Mouse (Mus musculus): Measurements from ENCODE around the gene Fam131a. TPM values are rescaled to one million over a fixed set of nuclear protein-coding genes. Genes with fewer than 3 reads are reported as not detected.

Gene Fam131a
- polyA plus RNA-seq, 1 experiment from 2014 or later: 11.8 TPM

DNA sequence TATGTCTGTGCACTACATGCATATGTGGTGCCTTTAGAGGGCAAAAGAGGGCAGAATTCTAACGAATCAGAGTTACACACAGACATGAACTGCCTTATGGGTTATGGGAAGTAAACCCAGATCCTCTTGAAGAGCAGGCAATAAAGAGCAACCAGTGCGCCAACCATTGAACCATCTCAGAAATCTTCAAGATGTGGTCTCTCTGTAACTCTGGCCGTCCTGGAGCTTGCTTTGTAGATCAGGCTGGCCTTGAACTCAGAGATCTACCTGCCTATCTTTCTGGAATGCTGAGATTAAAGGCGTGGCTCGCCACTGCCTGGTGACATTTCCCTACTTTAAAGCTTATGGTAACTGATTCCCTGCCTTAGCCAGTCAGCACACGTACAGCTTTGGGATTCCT, 21.2 kb upstream of the Fam131a start:
- 28% methylated on average over 6 of the region's 6 CpGs for WGBS
- Histone ChIP-seq H3K4me3 (ENCODE audit: low read depth, low read length) (peak overlapping the region; percentile 98; the same call in 1 of the 2 replicates), H3K27ac (ENCODE audit: low read depth, low read length) (no peak overlapping the region), H3K36me3 (ENCODE audit: control insufficient read depth, insufficient read depth, low read length) (peaks cover 2% of the 10 kb centered on the region; the same call in 1 of the 2 replicates), H3K9me3 (ENCODE audit: control insufficient read depth, low read length) (no peaks in the 10 kb centered on the region), H3K4me1 (replicated peaks; ENCODE audit: control insufficient read depth, insufficient read depth, low read length) (peaks cover 4% of the 10 kb centered on the region), H3K27me3 (ENCODE audit: control insufficient read depth, insufficient read depth, low read length) (no peaks in the 10 kb centered on the region), H3K9ac (ENCODE audit: low read depth, low read length) (no peak overlapping the region), H3K4me2 (replicated peaks; ENCODE audit: low read depth, low read length) (peak overlapping the region; percentile 92; the same call in 1 of the 2 replicates)
- DNase-seq (ENCODE audit: low spot score) (no peak), ATAC-seq (ENCODE audit: low FRiP score) (no peak)

DNA sequence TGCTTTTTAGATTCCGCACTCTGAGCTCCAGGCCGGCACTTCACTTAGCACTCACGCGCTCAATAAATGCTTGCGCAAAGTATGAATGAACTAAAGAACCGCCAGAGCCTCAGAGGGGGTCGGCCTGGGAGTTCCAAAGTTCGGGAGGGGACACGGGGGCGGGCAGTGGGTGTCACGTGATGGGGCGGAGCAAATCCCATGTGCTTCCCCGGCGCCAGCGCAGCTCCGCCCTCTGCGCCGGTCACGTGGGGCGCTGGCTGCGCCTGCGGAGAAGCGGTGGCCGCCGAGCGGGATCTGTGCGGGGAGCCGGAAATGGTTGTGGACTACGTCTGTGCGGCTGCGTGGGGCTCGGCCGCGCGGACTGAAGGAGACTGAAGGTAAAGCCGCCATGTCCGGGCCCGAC, 20.5 kb upstream of the Fam131a start:
- ATAC-seq (ENCODE audit: low FRiP score): peak; percentile 96
- peak overlapping the region; percentile 83 for H3K27ac ChIP-seq (ENCODE audit: low read depth, low read length)
- WGBS: under 1% methylated on average over 35 of the region's 38 CpGs

DNA sequence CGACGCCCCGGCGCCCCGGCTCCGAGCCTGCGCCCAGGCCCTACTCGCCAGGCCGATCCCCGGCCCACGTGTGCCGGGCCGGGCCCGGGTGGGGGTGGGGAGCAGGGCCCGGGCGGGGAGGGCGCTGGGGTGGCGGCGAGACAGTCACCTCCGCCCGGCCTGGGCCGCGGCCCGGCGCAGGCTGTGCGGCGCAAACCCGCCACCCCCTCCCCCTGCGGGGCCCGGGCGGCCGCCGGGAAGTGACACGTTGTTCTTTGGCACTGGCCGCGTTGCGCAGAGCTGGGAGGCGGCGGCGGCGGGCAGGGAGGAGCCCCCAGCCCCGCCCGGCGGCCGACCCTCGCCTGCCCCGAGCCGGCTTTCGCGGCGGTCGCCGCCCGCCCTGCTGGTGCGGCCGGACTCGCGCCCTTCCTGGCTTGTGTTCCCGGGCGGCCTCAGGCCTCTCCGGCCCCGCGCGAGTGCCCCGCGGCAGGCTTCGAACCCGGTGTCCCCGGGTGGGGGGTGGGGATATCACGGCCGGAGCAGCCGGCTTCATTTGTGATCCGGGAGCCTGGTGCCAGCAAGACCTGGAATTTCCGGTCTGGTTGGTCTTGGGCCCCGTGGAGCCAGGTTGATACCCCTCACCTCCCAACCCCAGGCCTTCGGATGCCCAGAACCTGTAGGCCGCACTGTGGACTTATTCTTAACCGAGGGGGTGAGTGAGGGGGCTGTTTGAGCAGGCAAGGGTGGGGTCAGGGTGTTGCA, 19.9 kb upstream of the Fam131a start:
- 0% methylated on average over 38 of the region's 78 CpGs for WGBS
- Histone ChIP-seq H3K27ac (ENCODE audit: low read depth, low read length) (peak overlapping the region; percentile 83), H3K9ac (ENCODE audit: low read depth, low read length) (peak overlapping the region; percentile 95), H3K36me3 (ENCODE audit: control insufficient read depth, insufficient read depth, low read length) (peaks cover 13% of the 10 kb centered on the region; the same call in 1 of the 2 replicates), H3K27me3 (ENCODE audit: control insufficient read depth, insufficient read depth, low read length) (no peaks in the 10 kb centered on the region), H3K9me3 (ENCODE audit: control insufficient read depth, low read length) (no peaks in the 10 kb centered on the region), H3K4me2 (replicated peaks; ENCODE audit: low read depth, low read length) (peak overlapping the region; percentile 92), H3K4me3 (ENCODE audit: low read depth, low read length) (peak overlapping the region; percentile 98), H3K4me1 (replicated peaks; ENCODE audit: control insufficient read depth, insufficient read depth, low read length) (peaks cover 4% of the 10 kb centered on the region)
- peak; percentile 88 for ATAC-seq (ENCODE audit: low FRiP score)
- peak; percentile 49 for DNase-seq (ENCODE audit: low spot score)

More for the DNA sequence above, 20.5 kb upstream of the Fam131a start:
- no peaks in the 10 kb centered on the region for H3K9me3 ChIP-seq (ENCODE audit: control insufficient read depth, low read length)
- peak overlapping the region; percentile 95 for H3K9ac ChIP-seq (ENCODE audit: low read depth, low read length)
- peaks cover 4% of the 10 kb centered on the region for H3K4me1 ChIP-seq (replicated peaks; ENCODE audit: control insufficient read depth, insufficient read depth, low read length)
- peak; percentile 97 for DNase-seq (ENCODE audit: low spot score)
- H3K4me3 ChIP-seq (ENCODE audit: low read depth, low read length): peak overlapping the region; percentile 98
- peak overlapping the region; percentile 92 for H3K4me2 ChIP-seq (replicated peaks; ENCODE audit: low read depth, low read length)
- H3K27me3 ChIP-seq (ENCODE audit: control insufficient read depth, insufficient read depth, low read length): no peaks in the 10 kb centered on the region
- peaks cover 8% of the 10 kb centered on the region; the same call in 1 of the 2 replicates for H3K36me3 ChIP-seq (ENCODE audit: control insufficient read depth, insufficient read depth, low read length)

DNA sequence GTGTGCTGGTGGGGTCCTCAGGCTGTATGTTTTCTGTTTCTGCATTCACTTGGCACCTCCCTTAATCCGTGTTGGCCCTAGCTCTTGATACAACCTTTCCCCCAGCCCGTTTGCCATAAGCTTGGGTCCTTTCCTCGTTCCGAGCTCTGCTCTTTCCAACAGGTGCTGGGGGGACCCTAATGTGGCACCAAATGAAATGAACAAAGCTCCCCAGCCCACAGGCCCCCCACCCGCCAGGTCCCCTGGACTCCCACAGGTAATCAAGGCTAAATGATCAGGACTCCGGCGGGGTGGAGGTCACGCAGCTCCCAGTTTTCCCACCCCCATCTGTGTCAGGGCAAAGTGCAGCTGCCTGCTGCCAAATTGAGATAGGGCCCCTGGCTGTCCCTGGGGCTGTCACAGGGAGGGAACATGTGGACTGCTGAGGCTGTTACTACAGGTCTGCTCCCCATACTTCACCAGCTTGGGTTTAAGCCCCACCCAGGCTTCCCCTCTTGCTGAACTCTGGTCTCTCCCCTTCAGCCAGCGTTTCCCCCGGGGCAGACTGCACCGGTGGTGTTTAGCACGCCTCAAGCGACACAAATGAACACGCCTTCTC, 19.2 kb upstream of the Fam131a start:
- H3K4me2 ChIP-seq (replicated peaks; ENCODE audit: low read depth, low read length): peak overlapping the region; percentile 92
- H3K9me3 ChIP-seq (ENCODE audit: control insufficient read depth, low read length): no peaks in the 10 kb centered on the region
- peaks cover 19% of the 10 kb centered on the region; the same call in 1 of the 2 replicates for H3K36me3 ChIP-seq (ENCODE audit: control insufficient read depth, insufficient read depth, low read length)
- peak; percentile 22 for DNase-seq (ENCODE audit: low spot score)
- peaks cover 4% of the 10 kb centered on the region for H3K4me1 ChIP-seq (replicated peaks; ENCODE audit: control insufficient read depth, insufficient read depth, low read length)
- peak overlapping the region; percentile 83; the same call in 1 of the 2 replicates for H3K27ac ChIP-seq (ENCODE audit: low read depth, low read length)
- H3K4me3 ChIP-seq (ENCODE audit: low read depth, low read length): peak overlapping the region; percentile 98
- H3K9ac ChIP-seq (ENCODE audit: low read depth, low read length): peak overlapping the region; percentile 95
- no peak for ATAC-seq (ENCODE audit: low FRiP score)
- H3K27me3 ChIP-seq (ENCODE audit: control insufficient read depth, insufficient read depth, low read length): no peaks in the 10 kb centered on the region
- 13% methylated on average over 14 of the region's 14 CpGs for WGBS

DNA sequence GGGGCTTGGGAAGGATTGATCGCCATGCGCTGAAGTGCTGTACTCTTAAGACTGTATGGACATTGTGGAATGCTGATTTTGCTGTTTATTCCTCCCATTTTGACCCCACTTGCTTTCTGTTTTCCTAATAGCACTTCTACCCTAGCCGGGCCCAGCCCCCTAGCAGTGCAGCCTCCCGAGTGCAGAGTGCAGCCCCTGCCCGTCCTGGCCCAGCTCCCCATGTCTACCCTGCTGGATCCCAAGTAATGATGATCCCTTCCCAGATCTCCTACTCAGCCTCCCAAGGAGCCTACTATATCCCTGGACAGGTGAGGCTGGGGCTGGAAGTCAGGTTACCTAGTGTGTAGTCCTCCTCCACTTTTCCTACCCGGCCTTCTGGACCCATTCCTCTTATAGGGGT, 17.8 kb upstream of the Fam131a start:
- no peak overlapping the region for H3K4me2 ChIP-seq (replicated peaks; ENCODE audit: low read depth, low read length)
- no peak overlapping the region for H3K27ac ChIP-seq (ENCODE audit: low read depth, low read length)
- H3K4me1 ChIP-seq (replicated peaks; ENCODE audit: control insufficient read depth, insufficient read depth, low read length): peaks cover 4% of the 10 kb centered on the region
- DNase-seq (ENCODE audit: low spot score) (no peak), ATAC-seq (ENCODE audit: low FRiP score) (no peak)
- peaks cover 28% of the 10 kb centered on the region; the same call in 1 of the 2 replicates for H3K36me3 ChIP-seq (ENCODE audit: control insufficient read depth, insufficient read depth, low read length)
- 93% methylated on average over 6 of the region's 6 CpGs for WGBS
- H3K9ac ChIP-seq (ENCODE audit: low read depth, low read length): no peak overlapping the region
- no peak overlapping the region for H3K4me3 ChIP-seq (ENCODE audit: low read depth, low read length)
- H3K27me3 ChIP-seq (ENCODE audit: control insufficient read depth, insufficient read depth, low read length): no peaks in the 10 kb centered on the region
- H3K9me3 ChIP-seq (ENCODE audit: control insufficient read depth, low read length): no peaks in the 10 kb centered on the region

DNA sequence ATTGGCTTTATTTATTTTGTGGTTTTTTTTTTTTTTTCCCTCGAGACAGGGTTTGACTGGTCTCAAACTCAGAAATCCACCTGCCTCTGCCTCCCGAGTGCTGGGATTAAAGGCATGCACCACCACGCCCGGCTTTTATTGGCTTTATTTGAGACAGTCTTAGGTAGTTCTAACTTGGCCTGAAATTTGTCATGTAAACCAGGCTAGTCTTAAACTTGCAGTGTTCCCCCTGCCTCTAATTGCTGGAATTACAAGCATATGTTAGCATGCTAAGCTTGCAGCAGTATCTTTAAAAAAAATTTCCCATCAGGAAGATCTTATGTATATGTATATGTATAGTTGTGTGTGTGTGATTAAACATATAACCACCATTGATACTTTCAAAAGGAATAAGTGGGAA, 16.3 kb upstream of the Fam131a start:
- Histone ChIP-seq H3K4me2 (replicated peaks; ENCODE audit: low read depth, low read length) (no peak overlapping the region), H3K9ac (ENCODE audit: low read depth, low read length) (no peak overlapping the region), H3K36me3 (ENCODE audit: control insufficient read depth, insufficient read depth, low read length) (peaks cover 34% of the 10 kb centered on the region), H3K4me1 (replicated peaks; ENCODE audit: control insufficient read depth, insufficient read depth, low read length) (peaks cover 4% of the 10 kb centered on the region), H3K27ac (ENCODE audit: low read depth, low read length) (no peak overlapping the region), H3K9me3 (ENCODE audit: control insufficient read depth, low read length) (no peaks in the 10 kb centered on the region), H3K4me3 (ENCODE audit: low read depth, low read length) (no peak overlapping the region), H3K27me3 (ENCODE audit: control insufficient read depth, insufficient read depth, low read length) (no peaks in the 10 kb centered on the region)
- no peak for ATAC-seq (ENCODE audit: low FRiP score)
- no peak for DNase-seq (ENCODE audit: low spot score)
- 85% methylated on average over 4 of the region's 4 CpGs for WGBS

DNA sequence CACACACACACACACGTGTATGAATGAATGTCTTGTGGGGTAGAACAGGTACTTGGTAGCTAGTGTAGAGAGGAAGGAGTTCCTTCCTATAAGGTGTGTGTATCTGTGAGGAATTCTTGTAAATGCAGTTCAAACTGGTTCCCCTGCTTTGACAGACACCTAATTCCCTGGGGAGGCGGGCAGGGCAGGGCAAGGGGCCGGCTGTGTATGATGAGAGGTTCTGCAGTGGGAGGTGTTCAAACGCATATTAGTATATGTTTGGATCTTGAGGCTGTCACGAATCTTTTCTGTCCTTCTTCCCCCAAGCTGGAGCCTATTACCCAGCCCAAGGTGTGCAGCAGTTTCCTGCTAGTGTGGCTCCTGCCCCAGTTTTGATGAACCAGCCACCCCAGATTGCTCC, 15.7 kb upstream of the Fam131a start:
- ATAC-seq (ENCODE audit: low FRiP score) (no peak), DNase-seq (ENCODE audit: low spot score) (no peak)
- Histone ChIP-seq H3K4me2 (replicated peaks; ENCODE audit: low read depth, low read length) (no peak overlapping the region), H3K36me3 (ENCODE audit: control insufficient read depth, insufficient read depth, low read length) (peaks cover 37% of the 10 kb centered on the region), H3K4me1 (replicated peaks; ENCODE audit: control insufficient read depth, insufficient read depth, low read length) (peaks cover 4% of the 10 kb centered on the region), H3K27me3 (ENCODE audit: control insufficient read depth, insufficient read depth, low read length) (no peaks in the 10 kb centered on the region), H3K9me3 (ENCODE audit: control insufficient read depth, low read length) (no peaks in the 10 kb centered on the region), H3K9ac (ENCODE audit: low read depth, low read length) (no peak overlapping the region), H3K4me3 (ENCODE audit: low read depth, low read length) (no peak overlapping the region), H3K27ac (ENCODE audit: low read depth, low read length) (no peak overlapping the region)
- WGBS: 87% methylated on average over 5 of the region's 5 CpGs

DNA sequence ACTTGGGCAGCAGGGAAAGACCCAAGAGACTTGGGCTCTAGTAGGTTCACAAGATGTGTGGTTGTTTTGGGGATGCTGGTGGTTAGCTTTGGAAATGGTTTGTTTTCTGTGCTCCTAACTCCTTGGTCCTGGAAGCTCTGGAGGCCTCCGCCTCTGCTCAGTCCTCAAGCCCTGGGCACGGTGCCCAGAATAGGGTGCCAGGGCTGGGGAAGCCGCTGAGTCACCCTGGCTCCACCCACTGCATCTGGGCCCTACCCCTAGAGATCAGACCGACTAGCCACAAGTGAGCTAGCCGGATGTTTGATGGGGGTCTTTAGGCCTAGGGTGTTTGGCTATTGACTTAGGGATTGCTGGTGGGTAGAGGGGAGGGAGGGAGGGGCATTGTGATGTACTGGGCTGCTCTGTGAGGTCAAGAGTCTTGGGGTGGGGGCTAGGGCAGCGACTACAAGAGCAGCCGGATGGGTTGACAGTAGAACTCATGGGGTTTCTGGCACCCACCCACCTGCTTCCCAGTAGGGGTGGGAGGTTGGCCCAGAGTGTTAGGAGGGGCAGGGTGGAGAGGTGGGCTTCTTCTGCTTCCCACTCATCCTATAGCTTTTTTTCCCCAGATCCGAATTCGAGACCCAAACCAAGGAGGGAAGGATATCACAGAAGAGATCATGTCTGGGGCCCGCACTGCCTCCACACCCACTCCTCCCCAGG, 14.9 kb upstream of the Fam131a start:
- ATAC-seq (ENCODE audit: low FRiP score): no peak
- Histone ChIP-seq H3K4me1 (replicated peaks; ENCODE audit: control insufficient read depth, insufficient read depth, low read length) (peaks cover 4% of the 10 kb centered on the region), H3K4me2 (replicated peaks; ENCODE audit: low read depth, low read length) (no peak overlapping the region), H3K27ac (ENCODE audit: low read depth, low read length) (no peak overlapping the region), H3K9me3 (ENCODE audit: control insufficient read depth, low read length) (no peaks in the 10 kb centered on the region), H3K27me3 (ENCODE audit: control insufficient read depth, insufficient read depth, low read length) (no peaks in the 10 kb centered on the region), H3K9ac (ENCODE audit: low read depth, low read length) (no peak overlapping the region), H3K4me3 (ENCODE audit: low read depth, low read length) (no peak overlapping the region), H3K36me3 (ENCODE audit: control insufficient read depth, insufficient read depth, low read length) (peaks cover 44% of the 10 kb centered on the region)
- 92% methylated on average over 10 of the region's 10 CpGs for WGBS
- no peak for DNase-seq (ENCODE audit: low spot score)

All from hindbrain, embryonic 11.5 days (tissue).